ENCODE assay signal across 11 mouse cellular contexts in genomic region chr3:151000217-151000616, GRCm38 (mm10).
DNase-seq lines count a peak whose midpoint lies in the region; ATAC-seq and TF ChIP-seq lines count a peak whose summit lies in the region.
"Had no signal": no experiment of that assay in that cellular context is flagged by ENCODE, and none has a peak within 500 bp of the region (broad histone marks: within the 10 kb centered on the region; RNA-seq: fewer than 3 reads in every experiment).

No protein-coding gene starts in this region.

- H3K27ac ChIP-seq in kidney, embryonic 14.5 days (ENCODE audit: low read depth, low read length), result no peak overlapping the region
- H3K27ac ChIP-seq in layer of hippocampus, adult 2 months, result no peak overlapping the region

- H3K4me1 ChIP-seq in kidney, embryonic 14.5 days (ENCODE audit: control insufficient read depth, insufficient read depth, low read length), result no peaks in the 10 kb centered on the region

- H3K9ac ChIP-seq in kidney, embryonic 14.5 days (ENCODE audit: low read depth, low read length), result no peak overlapping the region

- intact Hi-C loops in gastrocnemius, postnatal 36 days (cut with DNase I), result no loop called here

- no peaks in the 10 kb centered on the region for H3K27me3 ChIP-seq in kidney, embryonic 14.5 days (ENCODE audit: control insufficient read depth, insufficient read depth, low read length)

- WGBS in kidney, embryonic 14.5 days, result 29% methylated on average over 5 of the region's 5 CpGs

- ATAC-seq in kidney, embryonic 14.5 days (ENCODE audit: low FRiP score, low TSS enrichment), result peak; percentile 69; the same call in 1 of the 2 replicates
- ATAC-seq: inflammation-experienced regulatory T-cells, adult 6 months had no signal

- no peaks in the 10 kb centered on the region for H3K9me3 ChIP-seq in kidney, embryonic 14.5 days (ENCODE audit: control insufficient read depth, low read length)

- no peak overlapping the region for H3K4me3 ChIP-seq in kidney, embryonic 14.5 days (ENCODE audit: low read length)
- H3K4me3 ChIP-seq in layer of hippocampus, adult 2 months, result no peak overlapping the region

- TF ChIP-seq CTCF in layer of hippocampus, adult 2 months (conservative IDR thresholded peaks at IDR 0.05), result no peak

- DNase-seq in adrenal gland, adult 2 months, result peak; percentile 6
- no peak for DNase-seq in adrenal gland, adult 8-10 months
- DNase-seq in kidney, adult 11 months, result no peak
- peak; percentile 10 for DNase-seq in NIH3T3 (ENCODE audit: low read depth)
- DNase-seq in kidney, postnatal 25 days, result peak; percentile 24 to 38
- no peak for DNase-seq in gastrocnemius, postnatal 36 days
- no peak for DNase-seq in layer of hippocampus, adult 2 months (ENCODE audit: low spot score in 2 of 2)
- DNase-seq: gastrocnemius, postnatal 14 days; lung, postnatal 36 days had no signal

- H3K4me2 ChIP-seq in kidney, embryonic 14.5 days (replicated peaks; ENCODE audit: low read depth, low read length), result no peak overlapping the region

- no peaks in the 10 kb centered on the region for H3K36me3 ChIP-seq in kidney, embryonic 14.5 days (ENCODE audit: control insufficient read depth, insufficient read depth, low read length)

Comparison
In these comparisons a context has a peak if more than half of its experiments do, and no peak if none do; other contexts are left out.
1. DNase-seq: peak in adrenal gland, adult 2 months (single experiment), NIH3T3 (single experiment) and kidney, postnatal 25 days (2 of 2); none in adrenal gland, adult 8-10 months (single experiment), kidney, adult 11 months (single experiment), gastrocnemius, postnatal 36 days (0 of 2) and layer of hippocampus, adult 2 months (0 of 2).